Mouse (Mus musculus): Measurements from ENCODE around the gene Itgb7. TPM values are rescaled to one million over a fixed set of nuclear protein-coding genes. Genes with fewer than 3 reads are reported as not detected.

The Itgb7 gene
- polyA plus RNA-seq, 1 experiment from 2014 or later: 4.3 TPM

GRCm38 (mm10) chr15:102203835-102204381, 27.8 kb downstream of the Itgb7 start:
- Histone ChIP-seq H3K27me3 (replicated peaks; ENCODE audit: insufficient read depth, low read length) (no peaks in the 10 kb centered on the region), H3K4me1 (ENCODE audit: insufficient read depth, low read depth, low read length) (peaks cover 24% of the 10 kb centered on the region; the same call in 1 of the 2 replicates), H3K36me3 (ENCODE audit: insufficient read depth, low read length) (peaks cover 18% of the 10 kb centered on the region; the same call in 1 of the 2 replicates), H3K4me2 (replicated peaks; ENCODE audit: low read depth, low read length) (peak overlapping the region; percentile 54), H3K27ac (ENCODE audit: low read length) (peak overlapping the region; percentile 100), H3K9me3 (ENCODE audit: low read length) (no peaks in the 10 kb centered on the region), H3K4me3 (ENCODE audit: low read depth, low read length) (peak overlapping the region; percentile 91), H3K9ac (replicated peaks; ENCODE audit: low read depth) (peak overlapping the region; percentile 91)
- 0% methylated on average over 13 of the region's 72 CpGs for WGBS
- peak; percentile 51 for ATAC-seq
- DNase-seq (ENCODE audit: low spot score): peak; percentile 82
- TF ChIP-seq EP300 (IDR thresholded peaks at IDR 0.05) (no peak), CTCF (IDR thresholded peaks at IDR 0.05) (no peak; the same call in 1 of the 2 replicates)

GRCm38 (mm10) chr15:102202971-102203834, 28.5 kb downstream of the Itgb7 start, which contains the start of gene Zfp740:
Gene Zfp740 (plus strand): TSS chr15:102203249.
- DNase-seq (ENCODE audit: low spot score) (peak; percentile 99), ATAC-seq (peak; percentile 96)
- Histone ChIP-seq H3K36me3 (ENCODE audit: insufficient read depth, low read length) (peaks cover 11% of the 10 kb centered on the region; the same call in 1 of the 2 replicates), H3K4me2 (replicated peaks; ENCODE audit: low read depth, low read length) (peak within 1 kb of the TSS; percentile 54), H3K27ac (ENCODE audit: low read length) (peak within 1 kb of the TSS; percentile 100), H3K4me1 (ENCODE audit: insufficient read depth, low read depth, low read length) (peaks cover 24% of the 10 kb centered on the region; the same call in 1 of the 2 replicates), H3K9ac (replicated peaks; ENCODE audit: low read depth) (peak within 1 kb of the TSS; percentile 91), H3K4me3 (ENCODE audit: low read depth, low read length) (peak within 1 kb of the TSS; percentile 91), H3K27me3 (replicated peaks; ENCODE audit: insufficient read depth, low read length) (no peaks in the 10 kb centered on the region), H3K9me3 (ENCODE audit: low read length) (no peaks in the 10 kb centered on the region)
- TF ChIP-seq EP300 (IDR thresholded peaks at IDR 0.05) (peak; percentile 31; the same call in 1 of the 2 replicates), CTCF (IDR thresholded peaks at IDR 0.05) (peak; percentile 4; the same call in 1 of the 2 replicates)
- WGBS: 3% methylated on average over 45 of the region's 68 CpGs

- DNase-seq (ENCODE audit: low spot score) (peak; percentile 64), ATAC-seq (no peak)
- no peak overlapping the region for H3K9ac ChIP-seq (replicated peaks; ENCODE audit: low read depth)
- TF ChIP-seq CTCF (IDR thresholded peaks at IDR 0.05) (no peak), EP300 (IDR thresholded peaks at IDR 0.05) (no peak)
- H3K4me2 ChIP-seq (replicated peaks; ENCODE audit: low read depth, low read length): no peak overlapping the region
- no peaks in the 10 kb centered on the region for H3K36me3 ChIP-seq (ENCODE audit: insufficient read depth, low read length)
- no peaks in the 10 kb centered on the region for H3K9me3 ChIP-seq (ENCODE audit: low read length)
- WGBS: 56% methylated on average over 4 of the region's 4 CpGs
- peak overlapping the region; percentile 43; the same call in 1 of the 2 replicates for H3K27ac ChIP-seq (ENCODE audit: low read length)
- no peak overlapping the region for H3K4me3 ChIP-seq (ENCODE audit: low read depth, low read length)
- peaks cover 5% of the 10 kb centered on the region; the same call in 1 of the 2 replicates for H3K4me1 ChIP-seq (ENCODE audit: insufficient read depth, low read depth, low read length)
- H3K27me3 ChIP-seq (replicated peaks; ENCODE audit: insufficient read depth, low read length): no peaks in the 10 kb centered on the region
These were observed 32.9 kb downstream of the Itgb7 start for GRCm38 (mm10) chr15:102198841-102199240.

- no peak overlapping the region for H3K27ac ChIP-seq (ENCODE audit: low read length)
- H3K9me3 ChIP-seq (ENCODE audit: low read length): no peaks in the 10 kb centered on the region
- H3K27me3 ChIP-seq (replicated peaks; ENCODE audit: insufficient read depth, low read length): no peaks in the 10 kb centered on the region
- H3K4me3 ChIP-seq (ENCODE audit: low read depth, low read length): no peak overlapping the region
- WGBS: 51% methylated on average over 4 of the region's 4 CpGs
- TF ChIP-seq CTCF (IDR thresholded peaks at IDR 0.05): no peak
- TF ChIP-seq EP300 (IDR thresholded peaks at IDR 0.05): no peak
- DNase-seq (ENCODE audit: low spot score) (no peak), ATAC-seq (no peak)
- no peak overlapping the region for H3K4me2 ChIP-seq (replicated peaks; ENCODE audit: low read depth, low read length)
- no peak overlapping the region for H3K9ac ChIP-seq (replicated peaks; ENCODE audit: low read depth)
- no peaks in the 10 kb centered on the region for H3K4me1 ChIP-seq (ENCODE audit: insufficient read depth, low read depth, low read length)
- H3K36me3 ChIP-seq (ENCODE audit: insufficient read depth, low read length): no peaks in the 10 kb centered on the region
These were observed 36.4 kb downstream of the Itgb7 start for GRCm38 (mm10) chr15:102195373-102195772.

GRCm38 (mm10) chr15:102194439-102194838, 37.3 kb downstream of the Itgb7 start:
- 70% methylated on average over 4 of the region's 4 CpGs for WGBS

GRCm38 (mm10) chr15:102193652-102194051, 38.1 kb downstream of the Itgb7 start:
- no peak for ATAC-seq
- Histone ChIP-seq H3K9ac (replicated peaks; ENCODE audit: low read depth) (no peak overlapping the region), H3K9me3 (ENCODE audit: low read length) (no peaks in the 10 kb centered on the region), H3K4me2 (replicated peaks; ENCODE audit: low read depth, low read length) (no peak overlapping the region), H3K36me3 (ENCODE audit: insufficient read depth, low read length) (no peaks in the 10 kb centered on the region), H3K4me1 (ENCODE audit: insufficient read depth, low read depth, low read length) (no peaks in the 10 kb centered on the region), H3K4me3 (ENCODE audit: low read depth, low read length) (no peak overlapping the region), H3K27ac (ENCODE audit: low read length) (no peak overlapping the region), H3K27me3 (replicated peaks; ENCODE audit: insufficient read depth, low read length) (no peaks in the 10 kb centered on the region)
- DNase-seq (ENCODE audit: low spot score): no peak
- 80% methylated on average over 4 of the region's 4 CpGs for WGBS
- no peak for TF ChIP-seq CTCF (IDR thresholded peaks at IDR 0.05)
- no peak for TF ChIP-seq EP300 (IDR thresholded peaks at IDR 0.05)

More at GRCm38 (mm10) chr15:102194439-102194838, 37.3 kb downstream of the Itgb7 start:
- DNase-seq (ENCODE audit: low spot score) (no peak), ATAC-seq (no peak)
- no peak overlapping the region for H3K4me3 ChIP-seq (ENCODE audit: low read depth, low read length)
- H3K36me3 ChIP-seq (ENCODE audit: insufficient read depth, low read length): no peaks in the 10 kb centered on the region
- H3K4me1 ChIP-seq (ENCODE audit: insufficient read depth, low read depth, low read length): no peaks in the 10 kb centered on the region
- no peak overlapping the region for H3K4me2 ChIP-seq (replicated peaks; ENCODE audit: low read depth, low read length)
- no peak overlapping the region for H3K9ac ChIP-seq (replicated peaks; ENCODE audit: low read depth)
- H3K27ac ChIP-seq (ENCODE audit: low read length): no peak overlapping the region
- no peaks in the 10 kb centered on the region for H3K27me3 ChIP-seq (replicated peaks; ENCODE audit: insufficient read depth, low read length)
- no peak for TF ChIP-seq CTCF (IDR thresholded peaks at IDR 0.05)
- TF ChIP-seq EP300 (IDR thresholded peaks at IDR 0.05): no peak
- no peaks in the 10 kb centered on the region for H3K9me3 ChIP-seq (ENCODE audit: low read length)
